Comparison of ENCODE assay signal across 12 mouse cellular contexts in the genomic region with DNA sequence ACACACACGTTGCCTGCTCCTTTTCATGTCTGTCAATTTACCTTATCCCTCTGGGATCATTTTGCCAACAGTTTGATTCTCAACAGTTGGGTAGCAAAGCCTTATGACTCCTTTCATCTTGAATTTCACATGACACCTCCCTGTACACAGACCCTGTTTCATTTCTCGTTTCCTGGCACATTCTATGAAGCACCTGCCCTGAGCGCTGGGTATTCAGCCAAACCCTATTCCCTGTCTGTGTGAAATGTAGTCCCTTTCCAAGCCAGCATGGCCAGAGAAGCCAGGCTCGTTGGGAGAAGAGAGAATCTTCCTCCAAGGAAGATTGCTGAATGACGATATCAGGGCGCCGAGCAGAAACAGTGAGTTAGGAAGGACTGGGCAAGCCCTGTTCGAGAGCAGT.
A peak's percentile ranks its signal among the peaks of the same experiment; 100 is the strongest.
DNase-seq lines count a peak whose midpoint lies in the region.
"Had no signal": no experiment of that assay in that cellular context is flagged by ENCODE, and none has a peak within 500 bp of the region (broad histone marks: within the 10 kb centered on the region; RNA-seq: fewer than 3 reads in every experiment).

No protein-coding gene starts in this region.

- DNase-seq in cerebellum, adult 9-10 months = peak; percentile 11
- no peak for DNase-seq in cerebellum, adult 11-12 months
- peak; percentile 65 to 69 for DNase-seq in cerebellum, postnatal 10 days
- DNase-seq in cerebellum, adult 11 months = no peak
- DNase-seq in brain, adult 2 months (ENCODE audit: low read depth, low spot score) = peak; percentile 20
- DNase-seq in cerebellum, postnatal 14 days = peak; percentile 57 to 72
- DNase-seq in right cerebral cortex, adult 18-20 months = no peak
- DNase-seq in layer of hippocampus, adult 9-11 months = no peak
- DNase-seq: adrenal gland, adult 2 months; adrenal gland, postnatal 10 days; adrenal gland, postnatal 25 days; forebrain, postnatal 0 days had no signal

Comparison
In these comparisons a context has a peak if more than half of its experiments do, and no peak if none do; other contexts are left out.
1. DNase-seq: peak in cerebellum, adult 9-10 months (single experiment), cerebellum, postnatal 10 days (2 of 2), brain, adult 2 months (single experiment) and cerebellum, postnatal 14 days (2 of 2); none in cerebellum, adult 11-12 months (single experiment), cerebellum, adult 11 months (single experiment), right cerebral cortex, adult 18-20 months (single experiment) and layer of hippocampus, adult 9-11 months (single experiment).